Mouse (Mus musculus): ENCODE results near the gene Zfp764. TPM values are rescaled to one million over a fixed set of nuclear protein-coding genes. Genes with fewer than 3 reads are reported as not detected.
A peak's percentile ranks its signal among the peaks of the same experiment; 100 is the strongest.
"Not testable (repeated sequence)": the region's sequence is repeated elsewhere in the genome, so short reads cannot be mapped to it uniquely, and the experiment has no call there.

Gene Zfp764
- 7.5 and 7.6 TPM in 2 replicates for polyA plus RNA-seq (2014; fragmentation: Nextera tagmentation; extraction: Ambion mirVana)

GRCm38 (mm10) chr7:127406002-127406987 is at the start of gene Zfp764:
Zfp764 (minus strand) TSS chr7:127406822.
- 0 out of 2 replicates have a peak within 1 kb of the TSS, but pooled peaks have one; percentile 27 for H3K27ac ChIP-seq (ENCODE audit: low read depth, low read length)
- not testable (repeated sequence) for H3K27me3 ChIP-seq (ENCODE audit: control insufficient read depth, insufficient read depth, low read length); H3K9me3 ChIP-seq (ENCODE audit: control insufficient read depth, low read length); H3K36me3 ChIP-seq (ENCODE audit: control insufficient read depth, insufficient read depth, low read length); H3K4me1 ChIP-seq (ENCODE audit: control insufficient read depth, insufficient read depth, low read length)
- ATAC-seq (ENCODE audit: insufficient read depth, low FRiP score, low TSS enrichment) (peak; percentile 65; the same call in 1 of the 2 replicates), DNase-seq (ENCODE audit: low spot score) (peak; percentile 86)
- H3K9ac ChIP-seq (ENCODE audit: low read length): peak within 1 kb of the TSS; percentile 79
- 7% methylated on average over 40 of the region's 40 CpGs for WGBS
- peak within 1 kb of the TSS; percentile 75 for H3K4me2 ChIP-seq (ENCODE audit: low read depth)
- peak within 1 kb of the TSS; percentile 49 for H3K4me3 ChIP-seq (ENCODE audit: low read depth, low read length)

- Histone ChIP-seq H3K27me3 (ENCODE audit: control insufficient read depth, insufficient read depth, low read length) (no peaks in the 10 kb centered on the region), H3K4me1 (ENCODE audit: control insufficient read depth, insufficient read depth, low read length) (peaks cover 5% of the 10 kb centered on the region), H3K36me3 (ENCODE audit: control insufficient read depth, insufficient read depth, low read length) (peaks cover 19% of the 10 kb centered on the region), H3K4me3 (ENCODE audit: low read depth, low read length) (no peak overlapping the region), H3K9ac (ENCODE audit: low read length) (no peak overlapping the region), H3K4me2 (ENCODE audit: low read depth) (no peak overlapping the region), H3K27ac (ENCODE audit: low read depth, low read length) (no peak overlapping the region), H3K9me3 (ENCODE audit: control insufficient read depth, low read length) (peaks cover 5% of the 10 kb centered on the region)
- WGBS: 94% methylated on average over 7 of the region's 7 CpGs
- DNase-seq (ENCODE audit: low spot score): peak; percentile 9
- no peak for ATAC-seq (ENCODE audit: insufficient read depth, low FRiP score, low TSS enrichment)
These were observed 48.3 kb upstream of the Zfp764 start for GRCm38 (mm10) chr7:127454905-127455304.

- ATAC-seq (ENCODE audit: insufficient read depth, low FRiP score, low TSS enrichment) (no peak), DNase-seq (ENCODE audit: low spot score) (no peak)
- Histone ChIP-seq H3K27me3 (ENCODE audit: control insufficient read depth, insufficient read depth, low read length) (no peaks in the 10 kb centered on the region), H3K9ac (ENCODE audit: low read length) (no peak overlapping the region), H3K4me1 (ENCODE audit: control insufficient read depth, insufficient read depth, low read length) (peaks cover 8% of the 10 kb centered on the region), H3K9me3 (ENCODE audit: control insufficient read depth, low read length) (peaks cover 5% of the 10 kb centered on the region), H3K4me2 (ENCODE audit: low read depth) (no peak overlapping the region), H3K4me3 (ENCODE audit: low read depth, low read length) (no peak overlapping the region), H3K36me3 (ENCODE audit: control insufficient read depth, insufficient read depth, low read length) (peaks cover 16% of the 10 kb centered on the region), H3K27ac (ENCODE audit: low read depth, low read length) (no peak overlapping the region)
- 97% methylated on average over 2 of the region's 2 CpGs for WGBS
These were observed 46.4 kb upstream of the Zfp764 start for GRCm38 (mm10) chr7:127453056-127453455.

- DNase-seq (ENCODE audit: low spot score): no peak
- Histone ChIP-seq H3K27ac (ENCODE audit: low read depth, low read length) (no peak overlapping the region), H3K4me3 (ENCODE audit: low read depth, low read length) (peak overlapping the region; percentile 63), H3K36me3 (ENCODE audit: control insufficient read depth, insufficient read depth, low read length) (peaks cover 4% of the 10 kb centered on the region), H3K9ac (ENCODE audit: low read length) (peak overlapping the region; percentile 93), H3K27me3 (ENCODE audit: control insufficient read depth, insufficient read depth, low read length) (no peaks in the 10 kb centered on the region), H3K4me1 (ENCODE audit: control insufficient read depth, insufficient read depth, low read length) (peaks cover 12% of the 10 kb centered on the region), H3K4me2 (ENCODE audit: low read depth) (peak overlapping the region; percentile 91), H3K9me3 (ENCODE audit: control insufficient read depth, low read length) (no peaks in the 10 kb centered on the region)
- WGBS: 84% methylated on average over 7 of the region's 7 CpGs
- no peak for ATAC-seq (ENCODE audit: insufficient read depth, low FRiP score, low TSS enrichment)
These were observed 43.3 kb upstream of the Zfp764 start for GRCm38 (mm10) chr7:127449966-127450365.

- DNase-seq (ENCODE audit: low spot score) (peak; percentile 93), ATAC-seq (ENCODE audit: insufficient read depth, low FRiP score, low TSS enrichment) (peak; percentile 87)
- Histone ChIP-seq H3K4me1 (ENCODE audit: control insufficient read depth, insufficient read depth, low read length) (peaks cover 12% of the 10 kb centered on the region), H3K4me3 (ENCODE audit: low read depth, low read length) (peak within 1 kb of the TSS; percentile 63), H3K36me3 (ENCODE audit: control insufficient read depth, insufficient read depth, low read length) (peaks cover 8% of the 10 kb centered on the region), H3K9ac (ENCODE audit: low read length) (peak within 1 kb of the TSS; percentile 93), H3K4me2 (ENCODE audit: low read depth) (peak within 1 kb of the TSS; percentile 91), H3K27me3 (ENCODE audit: control insufficient read depth, insufficient read depth, low read length) (no peaks in the 10 kb centered on the region), H3K27ac (ENCODE audit: low read depth, low read length) (peak within 1 kb of the TSS; percentile 94), H3K9me3 (ENCODE audit: control insufficient read depth, low read length) (no peaks in the 10 kb centered on the region)
- WGBS: under 1% methylated on average over 54 of the region's 54 CpGs
These were observed 42.1 kb upstream of the Zfp764 start, which contains the start of gene Zfp689 for GRCm38 (mm10) chr7:127448521-127449300. Zfp689 (minus strand) TSS chr7:127449158.

GRCm38 (mm10) chr7:127443976-127444375 is 37.4 kb upstream of the Zfp764 start:
- DNase-seq (ENCODE audit: low spot score) (no peak), ATAC-seq (ENCODE audit: insufficient read depth, low FRiP score, low TSS enrichment) (no peak)
- Histone ChIP-seq H3K4me3 (ENCODE audit: low read depth, low read length) (no peak overlapping the region), H3K9ac (ENCODE audit: low read length) (no peak overlapping the region), H3K27me3 (ENCODE audit: control insufficient read depth, insufficient read depth, low read length) (no peaks in the 10 kb centered on the region), H3K27ac (ENCODE audit: low read depth, low read length) (no peak overlapping the region), H3K4me2 (ENCODE audit: low read depth) (no peak overlapping the region), H3K9me3 (ENCODE audit: control insufficient read depth, low read length) (no peaks in the 10 kb centered on the region), H3K36me3 (ENCODE audit: control insufficient read depth, insufficient read depth, low read length) (peaks cover 15% of the 10 kb centered on the region), H3K4me1 (ENCODE audit: control insufficient read depth, insufficient read depth, low read length) (peaks cover 4% of the 10 kb centered on the region; the same call in 1 of the 2 replicates)
- 83% methylated on average over 20 of the region's 20 CpGs for WGBS

GRCm38 (mm10) chr7:127437724-127438123 is 31.1 kb upstream of the Zfp764 start:
- Histone ChIP-seq H3K4me2 (ENCODE audit: low read depth) (no peak overlapping the region), H3K9ac (ENCODE audit: low read length) (no peak overlapping the region), H3K27me3 (ENCODE audit: control insufficient read depth, insufficient read depth, low read length) (no peaks in the 10 kb centered on the region), H3K36me3 (ENCODE audit: control insufficient read depth, insufficient read depth, low read length) (peaks cover 4% of the 10 kb centered on the region; the same call in 1 of the 2 replicates), H3K4me1 (ENCODE audit: control insufficient read depth, insufficient read depth, low read length) (no peaks in the 10 kb centered on the region), H3K4me3 (ENCODE audit: low read depth, low read length) (no peak overlapping the region), H3K9me3 (ENCODE audit: control insufficient read depth, low read length) (peaks cover 6% of the 10 kb centered on the region; the same call in 1 of the 2 replicates), H3K27ac (ENCODE audit: low read depth, low read length) (no peak overlapping the region)
- WGBS: 91% methylated on average over 3 of the region's 3 CpGs
- no peak for ATAC-seq (ENCODE audit: insufficient read depth, low FRiP score, low TSS enrichment)
- no peak for DNase-seq (ENCODE audit: low spot score)

GRCm38 (mm10) chr7:127435206-127435605 is 28.6 kb upstream of the Zfp764 start:
- ATAC-seq (ENCODE audit: insufficient read depth, low FRiP score, low TSS enrichment) (no peak), DNase-seq (ENCODE audit: low spot score) (no peak)
- no peak overlapping the region for H3K27ac ChIP-seq (ENCODE audit: low read depth, low read length)
- H3K4me2 ChIP-seq (ENCODE audit: low read depth): no peak overlapping the region
- no peak overlapping the region for H3K9ac ChIP-seq (ENCODE audit: low read length)
- no peak overlapping the region for H3K4me3 ChIP-seq (ENCODE audit: low read depth, low read length)
- WGBS: 92% methylated on average over 4 of the region's 4 CpGs
- H3K4me1 ChIP-seq (ENCODE audit: control insufficient read depth, insufficient read depth, low read length): no peaks in the 10 kb centered on the region
- H3K36me3 ChIP-seq (ENCODE audit: control insufficient read depth, insufficient read depth, low read length): no peaks in the 10 kb centered on the region
- no peaks in the 10 kb centered on the region for H3K27me3 ChIP-seq (ENCODE audit: control insufficient read depth, insufficient read depth, low read length)
- H3K9me3 ChIP-seq (ENCODE audit: control insufficient read depth, low read length): peaks cover 6% of the 10 kb centered on the region; the same call in 1 of the 2 replicates
